Mouse (Mus musculus): ENCODE data around the gene Gsg1l.

Gene Gsg1l

DNA sequence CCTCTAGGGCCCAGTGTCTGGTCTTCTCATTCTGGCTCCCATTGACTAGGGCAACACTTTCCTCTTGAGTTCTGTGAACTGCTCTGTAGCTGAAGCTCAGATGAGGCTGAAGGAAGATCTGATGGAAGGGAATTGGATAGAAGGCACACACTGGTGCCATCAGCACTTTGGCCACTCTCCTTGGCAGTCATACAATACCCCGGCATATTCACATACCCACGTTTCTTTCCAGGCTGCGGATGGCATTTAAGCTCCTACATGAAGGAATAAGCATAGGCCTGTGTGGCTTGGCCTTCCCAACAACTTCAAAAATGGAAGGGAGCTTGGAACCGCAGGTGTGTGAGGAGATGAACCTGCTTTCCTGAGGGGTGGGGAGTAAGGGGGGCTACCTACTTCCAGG, 138.7 kb downstream of the Gsg1l start:
- no peak for DNase-seq (ENCODE audit: low read depth, low spot score)

DNA sequence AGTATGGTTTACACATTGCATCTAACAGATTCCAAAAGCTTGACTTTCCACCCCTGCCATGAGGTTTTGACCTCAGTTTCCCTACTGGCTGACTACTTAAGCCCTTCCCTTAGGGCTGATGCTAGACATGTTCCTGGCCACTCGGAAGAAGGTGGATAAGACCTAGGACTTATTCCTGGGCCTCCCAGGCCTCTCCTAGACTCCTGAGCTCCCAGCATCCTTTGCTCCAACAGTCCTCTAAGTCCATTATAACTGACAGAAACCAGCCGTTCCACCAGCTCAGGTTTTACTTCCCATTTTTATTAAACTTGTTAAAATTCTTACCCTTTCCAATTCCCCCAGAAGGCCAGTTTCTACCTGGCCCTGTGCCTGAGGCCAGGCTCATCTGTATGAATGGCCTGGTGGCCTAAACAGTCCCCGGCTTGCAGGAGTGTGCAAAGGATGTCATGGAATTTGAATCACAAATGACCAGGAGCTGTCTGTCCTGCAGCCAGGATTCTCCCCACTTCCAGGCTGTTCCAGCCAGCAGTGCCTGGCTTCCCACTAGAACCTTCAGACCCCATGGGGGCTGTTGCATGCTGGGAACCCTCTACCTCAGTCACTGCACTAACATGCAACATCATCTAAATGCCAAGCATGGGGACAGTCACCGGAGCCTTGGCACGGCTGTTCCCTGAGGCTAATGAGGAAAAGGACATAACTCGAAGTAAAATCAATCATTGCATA, 139.7 kb downstream of the Gsg1l start:
- DNase-seq (ENCODE audit: low read depth, low spot score) = no peak

DNA sequence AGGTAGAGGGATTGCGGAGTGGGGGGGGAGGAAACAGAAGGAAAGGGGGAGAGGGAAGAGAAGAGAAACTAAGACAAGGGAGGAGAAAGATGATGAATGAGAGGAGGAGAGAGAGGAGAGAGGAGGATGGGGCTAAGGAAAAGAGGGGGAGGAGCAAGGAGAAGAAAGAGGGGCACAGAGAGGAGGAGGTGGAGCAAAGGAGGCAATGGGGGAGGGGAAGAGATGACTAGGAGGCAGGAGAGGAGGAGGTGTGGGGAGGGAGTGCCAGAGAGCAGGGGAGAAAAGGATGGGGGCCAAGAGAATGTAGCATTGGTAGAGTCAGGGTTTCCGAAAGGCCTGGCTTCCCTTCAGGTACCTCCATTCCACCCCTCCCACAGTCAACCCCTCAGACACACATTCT, 147.9 kb downstream of the Gsg1l start:
- no peak for DNase-seq (ENCODE audit: low read depth, low spot score)

DNA sequence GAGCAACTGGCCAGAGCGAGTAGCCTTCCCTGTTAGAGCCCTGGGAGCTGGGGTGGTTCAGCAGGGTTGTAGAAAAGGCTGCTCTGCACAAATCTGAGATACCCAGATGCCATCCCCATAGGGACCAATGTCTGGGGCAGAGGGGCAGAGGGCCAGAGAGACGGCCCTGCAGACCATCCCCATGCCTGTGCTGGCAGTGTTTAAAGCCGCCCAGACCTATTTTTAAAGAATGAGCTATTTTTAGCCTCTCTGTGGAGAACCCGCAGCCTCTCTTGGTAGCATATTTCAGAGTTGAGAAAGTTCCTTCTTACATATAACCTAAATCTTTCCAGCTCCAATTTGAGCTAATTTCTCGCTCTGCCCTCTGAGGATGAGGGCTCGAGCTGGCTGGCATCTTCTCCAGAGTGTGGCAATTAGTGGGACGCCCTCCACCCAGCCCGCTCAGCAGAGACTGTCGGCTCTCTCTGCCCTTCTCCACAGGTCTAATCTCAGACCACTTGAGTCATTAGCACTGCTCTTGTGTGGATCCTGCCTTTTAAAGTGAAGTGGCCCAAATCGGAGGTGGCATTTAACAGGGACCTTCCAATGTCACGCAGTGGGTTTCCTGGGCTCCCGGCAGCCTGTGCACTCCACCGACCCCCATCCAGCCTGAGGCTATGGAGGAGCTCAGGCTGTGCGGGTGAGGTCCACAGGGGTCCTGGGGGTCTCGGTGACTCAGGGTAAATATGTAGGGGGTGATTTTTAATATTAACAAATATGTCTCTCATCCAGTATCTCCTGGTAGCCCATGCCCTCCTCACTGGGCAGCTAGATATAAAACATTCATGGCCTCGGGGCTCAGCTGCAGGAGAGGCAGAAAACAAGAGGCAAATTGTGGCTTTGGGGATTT, 148.6 kb downstream of the Gsg1l start:
- no peak for DNase-seq (ENCODE audit: low read depth, low spot score)

DNA sequence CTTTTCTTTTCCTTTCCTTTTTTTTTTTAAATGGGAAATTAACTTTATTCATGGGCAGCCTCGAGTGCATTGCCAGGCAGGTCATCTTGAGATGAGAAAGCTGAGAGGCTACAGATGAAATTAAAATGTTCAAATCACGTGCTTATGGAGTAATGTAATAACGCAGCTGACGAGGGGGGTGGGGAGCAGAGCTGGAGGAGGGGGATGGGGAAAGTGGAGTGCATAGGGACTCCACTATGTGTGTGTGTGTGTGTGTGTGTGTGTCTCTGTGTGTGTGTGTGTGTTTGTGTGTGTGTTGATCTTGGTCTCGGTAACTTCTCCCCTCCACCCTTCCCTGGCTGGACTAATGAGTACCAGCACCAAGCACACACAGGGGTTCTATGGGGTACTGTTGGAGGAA, 150.6 kb downstream of the Gsg1l start:
- no peak for DNase-seq (ENCODE audit: low read depth, low spot score)

DNA sequence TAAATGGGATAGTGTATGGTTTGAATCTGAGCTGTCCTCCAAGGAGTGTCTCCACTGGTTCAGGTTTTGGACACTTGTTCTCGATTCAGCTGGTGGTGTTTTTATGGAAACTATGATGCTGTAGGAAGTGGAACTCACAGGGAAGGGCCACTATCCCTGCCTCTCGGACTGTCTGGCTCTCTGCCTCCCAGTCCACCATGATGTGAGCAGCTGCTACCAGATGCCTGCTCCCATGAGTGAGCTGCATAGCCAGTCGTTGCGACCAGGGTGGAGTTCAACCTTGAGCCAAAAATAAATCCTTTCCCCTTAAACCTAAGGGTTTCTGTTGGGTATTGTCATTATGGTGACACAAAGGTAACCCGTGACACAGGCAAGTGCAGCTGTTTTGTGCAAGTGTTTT, 158.2 kb downstream of the Gsg1l start:
- no peak for DNase-seq (ENCODE audit: low read depth, low spot score)

DNA sequence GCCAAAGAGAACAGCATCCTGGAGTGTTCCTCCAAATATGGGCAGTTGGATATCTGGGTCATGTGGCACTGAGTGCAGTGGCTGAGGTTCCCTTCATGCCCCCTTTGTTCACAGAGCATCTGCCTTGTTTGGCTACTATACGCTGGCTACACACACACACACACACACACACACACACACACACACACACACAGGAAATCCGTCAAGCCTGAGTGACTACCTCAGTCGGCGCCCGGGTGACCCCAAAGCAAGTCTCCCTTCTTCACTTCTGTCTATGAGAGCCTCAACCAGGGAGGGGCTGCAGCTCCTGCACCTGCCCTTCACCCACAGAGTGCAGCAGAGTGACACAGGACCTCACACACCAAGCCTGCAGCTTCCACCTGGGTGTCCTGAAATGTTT, 161.4 kb downstream of the Gsg1l start:
- DNase-seq (ENCODE audit: low read depth, low spot score) = no peak

DNA sequence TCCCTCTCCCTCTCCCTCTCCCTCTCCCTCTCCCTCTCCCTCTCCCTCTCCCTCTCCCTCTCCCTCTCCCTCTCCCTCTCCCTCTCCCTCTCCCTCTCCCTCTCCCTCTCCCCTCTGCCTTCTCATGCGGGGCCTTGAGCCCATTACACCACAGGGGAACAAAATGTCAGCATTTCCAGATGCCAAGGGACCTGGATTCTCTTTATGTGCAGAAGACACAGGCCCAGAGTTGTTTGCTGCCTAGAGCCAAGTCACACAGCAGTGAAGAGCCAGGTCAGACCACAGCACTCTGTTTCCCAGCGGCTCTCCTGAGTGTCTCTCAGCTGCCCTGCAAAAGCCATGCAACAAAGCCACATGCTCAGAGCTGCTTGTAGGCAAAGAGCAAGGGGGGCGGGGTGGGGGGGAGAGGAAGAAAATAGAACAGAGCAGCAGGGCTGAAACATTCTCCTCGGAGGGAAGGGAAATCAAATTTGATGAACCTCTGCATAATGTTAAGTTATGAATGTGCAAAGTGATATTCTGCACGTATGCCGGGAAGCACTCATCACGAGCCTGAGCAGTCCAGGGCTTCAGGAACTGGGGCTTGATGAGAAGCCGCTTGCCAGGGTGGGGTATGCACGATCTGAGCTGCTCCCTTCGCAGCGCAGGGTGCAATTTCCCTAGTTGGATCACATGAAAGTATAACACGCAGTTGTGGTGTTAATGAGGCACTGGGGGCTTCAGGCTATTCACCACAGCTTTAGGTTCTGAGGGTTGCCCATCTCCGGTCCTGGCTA, 181.6 kb downstream of the Gsg1l start:
- DNase-seq (ENCODE audit: low read depth, low spot score) = no peak

DNA sequence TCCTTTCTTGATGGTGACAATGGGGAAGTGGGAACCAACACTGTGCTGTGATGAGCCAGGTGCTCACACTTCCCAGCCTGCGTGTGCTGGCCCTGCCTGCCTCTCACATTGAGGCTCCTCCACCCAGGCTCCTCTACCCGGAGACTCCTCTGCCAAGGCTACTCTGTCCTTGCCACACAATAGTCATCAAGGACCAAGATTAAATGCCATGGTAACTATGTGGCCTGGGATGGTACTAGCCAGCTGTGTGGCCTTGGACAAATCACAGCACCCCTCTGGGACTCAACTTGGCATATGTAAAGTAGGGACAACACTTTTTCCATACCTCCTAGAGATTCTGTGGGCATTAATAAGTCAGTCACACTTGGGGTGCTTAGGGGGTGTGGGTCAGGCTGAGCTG, 182.3 kb downstream of the Gsg1l start:
- no peak for DNase-seq (ENCODE audit: low read depth, low spot score)

DNA sequence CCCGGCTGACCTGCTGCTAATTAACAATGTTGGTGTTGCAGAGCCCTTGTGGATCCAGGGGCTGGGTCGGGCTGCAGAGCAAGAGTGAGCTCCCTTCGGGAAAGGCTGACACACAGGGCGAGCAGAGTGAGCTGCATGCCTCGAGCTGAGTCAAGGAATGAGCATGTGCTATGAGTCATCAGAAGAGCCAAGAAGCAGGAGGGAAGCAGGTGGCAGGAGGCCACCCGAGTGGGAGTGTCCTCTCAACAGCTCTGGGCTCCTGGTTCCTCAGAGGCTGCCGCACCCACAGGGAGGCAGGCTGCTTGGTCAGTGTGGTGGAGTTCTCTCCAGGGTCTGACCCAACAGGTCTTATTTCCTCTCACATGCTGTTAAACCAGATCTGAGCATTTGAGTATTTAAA, 183.2 kb downstream of the Gsg1l start:
- DNase-seq (ENCODE audit: low read depth, low spot score) = no peak

DNA sequence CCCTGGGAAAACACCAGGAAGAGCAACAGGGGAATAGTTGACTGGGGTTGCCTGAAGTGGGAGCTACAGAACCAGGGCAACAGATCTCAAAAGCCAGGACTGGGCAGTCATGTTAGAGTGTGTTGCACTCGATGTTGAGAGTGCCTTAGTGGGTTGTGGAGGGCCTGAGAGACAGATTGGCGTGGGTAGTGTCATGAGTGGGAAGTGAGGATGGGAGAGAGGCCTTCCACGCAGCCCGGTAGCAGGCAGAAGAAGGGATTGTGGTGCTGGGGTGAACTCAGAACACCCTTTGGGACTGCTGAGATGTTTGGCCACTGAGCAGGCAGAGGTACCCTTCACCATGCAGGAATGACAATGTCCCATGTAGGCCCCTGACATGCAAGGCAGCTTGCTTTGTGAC, 185.2 kb downstream of the Gsg1l start:
- no peak for DNase-seq (ENCODE audit: low read depth, low spot score)

DNA sequence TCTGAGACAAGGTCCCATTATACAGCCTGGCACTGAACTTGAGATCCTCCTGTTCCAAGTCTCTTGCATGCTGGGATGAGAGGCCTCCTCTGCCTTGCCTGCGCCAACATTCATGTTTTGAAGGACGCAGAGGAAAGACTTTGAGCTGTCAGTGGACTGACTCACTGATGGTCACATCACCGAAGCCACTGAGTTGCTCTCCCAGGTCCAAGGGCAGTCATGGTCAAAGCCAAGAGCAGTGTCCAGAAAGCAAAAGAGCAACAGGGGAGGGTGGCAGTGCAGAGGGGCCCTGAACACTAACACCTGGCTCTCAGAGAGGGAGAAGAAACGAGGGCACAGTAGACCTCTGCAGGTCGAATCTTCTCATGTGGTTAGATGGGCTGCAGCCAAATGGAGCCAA, 188.6 kb downstream of the Gsg1l start:
- DNase-seq (ENCODE audit: low read depth, low spot score) = no peak

DNA sequence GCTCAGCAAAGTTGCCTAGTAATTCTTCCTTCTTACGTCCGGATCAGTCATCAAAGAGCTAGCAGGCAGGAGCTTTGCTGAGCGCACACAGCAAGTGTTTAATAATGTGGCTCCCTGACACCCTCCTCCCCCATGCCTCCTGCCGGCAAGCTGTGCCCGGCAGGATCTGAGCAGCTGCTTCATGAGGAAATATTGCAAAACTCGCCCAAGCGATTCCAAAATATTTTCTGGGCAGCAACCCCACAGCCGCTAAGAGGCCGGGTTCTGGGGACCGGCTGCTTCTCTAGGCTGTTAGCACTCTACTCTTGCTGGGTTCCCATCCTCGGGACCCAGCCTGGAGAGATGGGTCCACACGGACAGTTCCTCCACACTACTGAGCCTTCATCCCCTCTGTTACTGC, 193.8 kb downstream of the Gsg1l start:
- no peak for DNase-seq (ENCODE audit: low read depth, low spot score)

DNA sequence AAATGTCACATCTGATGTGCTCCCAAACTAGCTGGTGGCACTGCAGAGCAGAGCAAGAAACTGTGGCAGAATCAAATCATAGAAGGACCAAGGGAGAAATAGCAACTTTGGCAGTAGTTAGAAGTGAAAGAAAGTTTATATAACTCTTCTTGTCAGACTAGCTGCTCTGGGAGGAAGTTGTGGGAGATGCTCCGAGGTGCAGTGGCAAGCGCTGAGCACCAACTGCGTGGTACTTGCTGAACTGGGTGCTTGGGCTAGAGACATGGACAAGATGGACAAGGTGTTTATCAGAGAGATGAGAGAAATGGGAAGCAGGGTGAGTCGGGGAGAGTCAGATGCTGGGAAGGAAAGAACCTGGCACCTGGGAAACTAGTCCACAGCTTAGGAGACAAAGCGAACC, 194.4 kb downstream of the Gsg1l start:
- no peak for DNase-seq (ENCODE audit: low read depth, low spot score)

DNA sequence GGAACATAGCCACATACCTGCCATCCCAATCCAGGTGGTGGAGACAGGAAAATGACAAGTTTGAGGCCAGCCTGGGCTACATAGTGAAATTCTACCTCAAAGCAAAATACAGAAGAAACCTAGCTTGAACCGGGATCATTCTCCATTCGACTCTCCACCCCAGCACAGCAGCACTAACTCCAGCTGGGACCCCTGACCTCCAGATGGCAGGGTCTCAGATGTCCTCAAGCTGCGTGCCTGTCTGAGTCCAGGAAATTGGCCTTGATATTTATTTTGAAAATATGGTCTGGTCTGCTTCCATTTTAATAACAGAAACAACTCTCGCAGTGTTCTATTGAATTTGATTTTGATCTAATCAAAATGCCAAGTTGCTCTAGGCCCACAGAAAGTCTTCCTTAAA, 195.1 kb downstream of the Gsg1l start:
- DNase-seq (ENCODE audit: low read depth, low spot score) = no peak

DNA sequence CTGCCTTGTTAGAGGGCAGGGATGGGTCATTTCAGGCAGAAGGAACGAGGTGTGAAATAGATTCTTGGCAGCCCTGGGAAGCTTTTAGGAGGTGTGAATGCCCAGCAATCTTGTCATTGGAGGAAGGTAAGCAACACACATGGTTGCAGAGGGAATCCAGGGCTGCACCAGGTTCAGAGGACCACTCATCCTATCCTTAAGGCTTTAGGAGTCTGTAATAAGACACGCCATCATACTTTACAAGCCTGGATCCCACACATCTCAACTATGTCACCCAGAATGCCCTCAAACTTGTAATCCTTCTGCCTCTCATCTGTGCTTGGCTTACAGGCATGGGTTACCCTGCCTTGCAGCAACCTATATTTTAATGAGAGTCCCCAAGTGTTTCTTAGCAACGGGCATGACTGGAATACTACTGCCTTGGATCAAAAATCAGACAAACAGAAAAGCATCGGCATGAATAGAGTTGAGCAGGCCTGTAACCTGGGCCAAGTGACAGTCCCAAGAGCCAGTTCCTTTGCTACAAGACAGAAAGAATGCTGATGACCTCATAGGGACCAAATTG, 196.0 kb downstream of the Gsg1l start:
- no peak for DNase-seq (ENCODE audit: low read depth, low spot score)

DNA sequence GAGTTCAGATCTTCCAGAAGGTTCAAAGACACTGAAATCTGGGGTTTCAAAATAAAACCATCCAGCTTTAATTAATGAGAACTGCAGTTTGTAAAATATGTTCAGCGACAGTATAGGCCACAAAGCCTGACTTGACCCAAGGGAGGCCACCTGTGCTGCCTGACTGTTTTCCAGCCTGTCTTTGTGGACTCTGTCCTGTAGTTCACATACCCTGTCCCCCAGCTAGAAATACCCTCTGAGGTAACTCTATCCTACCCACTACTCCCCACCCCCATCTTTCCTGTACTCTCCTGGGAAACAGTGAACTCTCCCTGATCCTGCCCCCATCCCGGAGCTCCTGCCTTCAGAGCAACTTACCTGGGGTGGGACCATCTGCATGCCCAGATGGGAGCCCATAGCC, 199.0 kb downstream of the Gsg1l start:
- no peak for DNase-seq (ENCODE audit: low read depth, low spot score)

DNA sequence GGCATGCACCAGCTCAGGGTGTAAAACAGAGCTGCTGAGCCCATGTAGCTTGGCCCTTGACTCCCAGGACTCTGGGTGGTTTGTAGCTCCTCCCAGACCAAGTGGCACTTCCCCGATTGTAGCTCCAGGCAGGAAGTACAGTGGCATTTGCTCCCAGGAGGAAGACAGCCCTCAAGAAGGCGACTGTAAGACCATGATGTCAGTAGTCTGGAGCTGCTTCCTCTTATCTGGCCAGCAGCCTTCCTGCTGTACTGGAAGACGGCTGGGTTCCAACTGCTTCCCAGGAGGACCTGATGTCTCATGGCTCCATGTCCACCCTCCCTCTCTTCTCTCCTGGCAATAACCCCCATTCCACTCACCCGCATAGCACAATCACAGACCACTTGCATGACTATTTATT, 204.2 kb downstream of the Gsg1l start:
- no peak for DNase-seq (ENCODE audit: low read depth, low spot score)

DNA sequence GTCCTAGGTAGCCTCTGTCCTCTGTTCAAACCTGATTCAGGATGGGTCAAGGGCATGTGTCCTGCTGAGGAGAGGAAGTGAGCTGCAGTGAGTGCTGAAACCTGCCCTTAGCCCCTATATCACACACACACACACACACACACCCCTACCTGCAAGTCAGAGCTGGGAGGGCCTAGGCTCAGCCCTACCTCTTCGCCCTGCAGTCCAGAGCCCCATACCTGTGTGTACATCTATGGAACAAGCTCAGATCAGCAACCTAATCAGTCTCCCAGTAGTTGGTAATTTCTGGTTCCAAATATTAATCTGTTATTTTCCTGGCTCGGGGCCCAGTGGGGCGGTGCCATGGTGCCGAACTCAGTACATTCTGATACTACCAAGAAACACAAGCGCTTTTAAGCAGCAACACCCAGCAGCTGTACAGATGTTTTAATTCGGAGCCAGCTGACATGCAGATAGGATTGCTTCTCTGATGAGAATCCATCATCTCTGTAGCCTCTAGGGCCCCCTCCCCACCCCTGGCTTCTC, 208.2 kb downstream of the Gsg1l start:
- no peak for DNase-seq (ENCODE audit: low read depth, low spot score)

DNA sequence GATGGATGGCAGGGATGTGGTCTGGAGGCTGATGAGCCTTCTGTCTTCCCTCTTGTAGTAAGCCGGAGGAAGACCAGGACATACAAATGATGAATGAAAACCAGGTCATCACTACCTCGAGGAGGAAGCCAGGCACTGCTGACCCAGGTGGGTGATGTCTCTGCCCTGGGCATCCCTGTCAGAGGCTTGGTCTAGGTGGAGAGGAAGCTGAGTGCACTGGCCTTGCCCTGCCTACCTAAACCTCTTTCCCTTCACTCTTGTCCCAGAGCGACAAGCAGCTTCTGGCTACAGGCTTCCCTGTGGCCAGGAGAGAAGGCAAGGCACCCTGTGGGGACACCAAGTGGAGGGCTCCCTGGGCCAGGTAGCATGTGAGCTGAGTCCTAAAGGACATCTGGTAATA, 209.3 kb downstream of the Gsg1l start:
- DNase-seq (ENCODE audit: low read depth, low spot score) = no peak

DNA sequence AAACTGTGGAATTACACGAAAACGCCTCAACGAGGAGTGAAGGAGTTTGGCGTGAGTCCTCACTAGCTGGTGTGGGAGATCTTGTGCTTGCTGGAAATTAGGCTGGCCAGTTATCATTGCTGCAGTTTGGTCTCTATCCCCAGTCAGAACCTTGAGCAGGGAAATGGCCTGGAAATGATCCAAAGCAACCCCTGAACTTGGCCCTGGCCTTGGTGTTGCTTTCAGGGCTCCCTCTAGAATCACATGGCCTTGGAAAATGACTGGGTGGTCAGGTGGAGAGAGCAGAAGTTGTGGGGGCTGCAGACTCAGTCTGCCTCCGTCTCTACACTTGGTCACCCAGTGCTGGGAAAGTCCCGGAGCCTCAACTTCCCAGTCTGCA, 210.0 kb downstream of the Gsg1l start:
- no peak for DNase-seq (ENCODE audit: low read depth, low spot score)
